Mouse (Mus musculus) heart, postnatal 0 days (tissue): Measurements from ENCODE around the gene Akap14. TPM values are rescaled to one million over a fixed set of nuclear protein-coding genes. Genes with fewer than 3 reads are reported as not detected.
A peak's percentile ranks its signal among the peaks of the same experiment; 100 is the strongest.

Experiments used
- ATAC-seq: fragments of 200-750 bp; cut with Nextera tagmentation; 2 replicates; pipeline ENCODE4 v1.8.0; 2017; ENCODE audit warnings: low read depth, moderate number of reproducible peaks, moderate library complexity; ENCODE audit not compliant: insufficient read depth
- DNase-seq: peaks from one replicate; pipeline ENCODE4 v3.0.0-alpha.2; 2016; ENCODE audit warnings: low spot score
- H3K27ac ChIP-seq: fragments of 300-500 bp; sonication (generic); 2 replicates; pipeline ENCODE4 v1.5.1; 2014; ENCODE audit warnings: low read depth, mild to moderate bottlenecking
- H3K27me3 ChIP-seq: fragments of 300-500 bp; sonication (generic); 2 replicates; pipeline ENCODE4 v1.6.1; 2014; ENCODE audit warnings: low read length, mixed read lengths; ENCODE audit not compliant: control insufficient read depth, insufficient read depth
- H3K36me3 ChIP-seq: fragments of 300-500 bp; sonication (generic); replicated peaks from 2 replicates; pipeline ENCODE4 v1.6.1; 2014; ENCODE audit warnings: low read length, mixed read lengths; ENCODE audit not compliant: control insufficient read depth, insufficient read depth
- H3K4me1 ChIP-seq: fragments of 300-500 bp; sonication (generic); 2 replicates; pipeline ENCODE4 v1.6.1; 2014; ENCODE audit warnings: antibody characterized with exemption; ENCODE audit not compliant: control insufficient read depth, insufficient read depth
- H3K4me2 ChIP-seq: fragments of 300-500 bp; sonication (generic); 2 replicates; pipeline ENCODE4 v1.6.1; 2014; ENCODE audit warnings: low read depth, mild to moderate bottlenecking, low read length, moderate library complexity
- H3K4me3 ChIP-seq: fragments of 300-500 bp; sonication (generic); 2 replicates; pipeline ENCODE4 v1.5.1; 2014; ENCODE audit warnings: low read depth, low read length
- H3K9ac ChIP-seq: fragments of 300-500 bp; sonication (generic); replicated peaks from 2 replicates; pipeline ENCODE4 v1.6.1; 2014; ENCODE audit warnings: low read depth, low read length, mixed read lengths
- H3K9me3 ChIP-seq: fragments of 300-500 bp; sonication (generic); replicated peaks from 2 replicates; pipeline ENCODE4 v1.6.1; 2016; ENCODE audit warnings: low read length; ENCODE audit not compliant: control insufficient read depth
- CTCF ChIP-seq: IDR thresholded peaks from 2 replicates; pipeline ENCODE4 v1.5.1; 2016; ENCODE audit warnings: antibody characterized with exemption, control low read depth, low read depth
- EP300 ChIP-seq: IDR thresholded peaks from 2 replicates; pipeline ENCODE4 v1.6.1; 2016; ENCODE audit warnings: antibody characterized with exemption, low read depth
- WGBS: fragments of 180-500 bp; shearing (Covaris S2); extraction: QIAGEN DNeasy Blood & Tissue Kit; methylation state at CpG from one replicate; pipeline ENCODE4 v1.1.7; 2014; 5-methylcytosine and 5-hydroxymethylcytosine counted together
- polyA plus RNA-seq: library from polyadenylated mRNA; unstranded; fragments of >200 nt; fragmentation: Nextera tagmentation; extraction: Ambion mirVana; gene quantifications from 2 replicates; pipeline ENCODE4 v1.2.1, GENCODE M21; 2015
- total RNA-seq: library from RNA; depleted of rRNA; stranded (reverse); fragments of >200 nt; gene quantifications from 2 replicates; pipeline ENCODE4 v1.2.3, GENCODE M21; 2014; ENCODE audit warnings: low replicate concordance; rRNA removed

Akap14 gene
- total RNA-seq (not detected in 2 replicates), polyA plus RNA-seq (0.05 and 0.07 TPM in 2 replicates)

- WGBS: 49% methylated on average over 5 of the region's 5 CpGs
- ATAC-seq: no peak
- TF ChIP-seq CTCF (no peak), EP300 (no peak)
Measured at GRCm38 (mm10) chrX:37168742-37169141, at the start of gene Akap14. Gene Akap14, minus strand, starts transcription at chrX:37168842.

DNA sequence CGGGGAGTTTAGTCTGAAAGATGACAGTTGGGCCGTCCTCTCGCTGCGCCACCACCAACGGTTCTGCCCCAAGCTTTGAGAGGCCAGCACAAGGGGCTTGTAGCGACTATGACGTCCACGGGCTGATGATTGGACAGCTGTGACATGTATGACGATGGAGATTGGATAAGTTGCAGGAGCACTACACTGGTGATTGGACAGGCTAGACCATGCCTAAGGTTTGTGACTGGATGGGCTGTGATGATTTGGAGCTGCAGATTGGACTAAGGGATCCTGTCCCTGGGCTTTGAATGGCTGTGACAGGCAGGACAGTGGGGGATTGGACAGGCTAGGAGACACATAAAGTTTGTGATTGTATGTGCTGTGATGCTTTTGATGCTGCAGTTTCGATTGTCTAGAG, 42.3 kb upstream of the Akap14 start, which contains the start of gene Gm9:
Gene Gm9 (minus strand): TSS at position 101 of the 400 bp plus-strand sequence.
- H3K4me2 ChIP-seq: no peak within 1 kb of the TSS
- no peaks in the 10 kb centered on the region for H3K27me3 ChIP-seq
- no peak within 1 kb of the TSS for H3K27ac ChIP-seq
- no peak within 1 kb of the TSS for H3K9ac ChIP-seq
- DNase-seq (no peak), ATAC-seq (no peak)
- no peaks in the 10 kb centered on the region for H3K4me1 ChIP-seq
- H3K36me3 ChIP-seq: no peaks in the 10 kb centered on the region
- TF ChIP-seq CTCF (no peak), EP300 (no peak)
- no peak within 1 kb of the TSS for H3K4me3 ChIP-seq
- no peaks in the 10 kb centered on the region for H3K9me3 ChIP-seq
- WGBS: 74% methylated on average over 10 of the region's 10 CpGs

More at GRCm38 (mm10) chrX:37168742-37169141, at the start of gene Akap14:
- Histone ChIP-seq H3K9me3 (no peaks in the 10 kb centered on the region), H3K27ac (no peak within 1 kb of the TSS), H3K9ac (no peak within 1 kb of the TSS), H3K4me2 (no peak within 1 kb of the TSS), H3K4me1 (no peaks in the 10 kb centered on the region), H3K4me3 (no peak within 1 kb of the TSS), H3K27me3 (no peaks in the 10 kb centered on the region), H3K36me3 (no peaks in the 10 kb centered on the region)
- no peak for DNase-seq

DNA sequence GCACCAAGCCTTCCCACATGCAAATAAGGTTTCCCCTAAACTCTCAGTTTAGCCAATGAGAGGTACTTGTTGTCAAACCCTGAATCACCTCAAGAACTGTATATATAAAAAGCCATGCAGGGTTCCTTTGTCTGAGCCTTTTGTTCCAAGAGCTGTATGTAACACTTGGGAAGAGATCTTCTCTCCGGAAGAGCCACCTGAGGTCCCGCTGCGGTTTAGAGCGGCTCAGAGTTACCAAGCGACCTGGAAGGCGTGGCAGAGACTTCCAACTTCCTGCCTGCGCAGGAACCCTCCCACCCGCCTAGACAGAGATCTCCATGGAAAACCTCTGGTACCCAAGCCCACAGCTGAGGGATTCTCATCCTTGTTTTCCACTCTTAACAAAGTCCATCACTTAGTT, 30.0 kb upstream of the Akap14 start:
- H3K27ac ChIP-seq: no peak overlapping the region
- no peaks in the 10 kb centered on the region for H3K9me3 ChIP-seq
- H3K27me3 ChIP-seq: no peaks in the 10 kb centered on the region
- H3K4me2 ChIP-seq: no peak overlapping the region
- H3K9ac ChIP-seq: no peak overlapping the region
- H3K4me3 ChIP-seq: no peak overlapping the region
- no peaks in the 10 kb centered on the region for H3K36me3 ChIP-seq
- no peak for ATAC-seq
- WGBS: 53% methylated on average over 8 of the region's 8 CpGs
- H3K4me1 ChIP-seq: no peaks in the 10 kb centered on the region
- no peak for TF ChIP-seq EP300
- TF ChIP-seq CTCF: no peak
- no peak for DNase-seq

- no peak overlapping the region for H3K27ac ChIP-seq
Measured at GRCm38 (mm10) chrX:37191744-37192379, 23.2 kb upstream of the Akap14 start.

DNA sequence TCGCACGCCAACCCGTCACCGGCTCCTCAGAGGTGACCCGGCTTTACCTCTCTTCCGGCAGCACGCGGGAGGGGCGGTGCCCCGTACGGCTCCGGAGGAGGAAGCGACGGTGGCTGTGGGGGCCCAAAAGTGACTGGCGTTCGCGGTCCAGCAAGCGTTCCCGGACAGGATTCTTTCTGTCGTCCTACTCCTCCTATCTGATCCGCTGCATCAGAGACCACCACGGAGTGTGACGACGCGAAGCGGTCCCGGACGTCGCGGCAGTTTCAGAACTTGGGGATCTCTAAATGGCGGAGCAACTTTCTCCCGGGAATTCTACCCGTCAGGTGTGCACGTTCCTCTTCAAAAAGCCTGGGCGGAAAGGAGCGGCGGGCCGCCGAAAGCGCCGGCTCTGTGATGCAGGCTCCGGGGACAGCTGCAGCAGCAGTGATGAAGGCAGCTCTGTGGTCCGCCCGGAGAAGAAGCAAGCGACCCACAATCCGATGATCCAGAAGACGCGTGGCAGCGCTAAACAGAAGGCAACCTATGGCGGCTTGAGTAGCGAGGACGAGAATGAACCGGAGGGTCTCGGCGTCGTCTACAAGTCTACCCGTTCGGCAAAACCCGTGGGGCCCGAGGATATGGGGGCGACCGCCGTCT, 22.6 kb upstream of the Akap14 start, which contains the start of the genes Ndufa1 and Rnf113a1:
Gene Ndufa1 (minus strand): TSS at position 59 of the 639 bp plus-strand sequence.
Gene Rnf113a1 (plus strand): TSS at position 141 of the 639 bp plus-strand sequence.
- H3K9me3 ChIP-seq: no peaks in the 10 kb centered on the region
- H3K4me3 ChIP-seq: peak within 1 kb of the TSS; percentile 73
- peak within 1 kb of the TSS; percentile 80 for H3K4me2 ChIP-seq
- TF ChIP-seq EP300 (no peak), CTCF (no peak)
- DNase-seq (peak; percentile 43), ATAC-seq (peak; percentile 86)
- H3K27ac ChIP-seq: peak within 1 kb of the TSS; percentile 57
- no peaks in the 10 kb centered on the region for H3K36me3 ChIP-seq
- H3K9ac ChIP-seq: peak within 1 kb of the TSS; percentile 65
- no peaks in the 10 kb centered on the region for H3K4me1 ChIP-seq
- WGBS: 20% methylated on average over 62 of the region's 63 CpGs
- H3K27me3 ChIP-seq: no peaks in the 10 kb centered on the region

More at GRCm38 (mm10) chrX:37191744-37192379, 23.2 kb upstream of the Akap14 start:
- peak overlapping the region; percentile 73 for H3K4me3 ChIP-seq
- no peaks in the 10 kb centered on the region for H3K9me3 ChIP-seq
- H3K4me2 ChIP-seq: peak overlapping the region; percentile 80
- no peaks in the 10 kb centered on the region for H3K4me1 ChIP-seq
- H3K27me3 ChIP-seq: no peaks in the 10 kb centered on the region
- ATAC-seq: 0 out of 2 replicates have a peak, but pooled peaks have one; percentile 19
- H3K9ac ChIP-seq: peak overlapping the region; percentile 65
- no peaks in the 10 kb centered on the region for H3K36me3 ChIP-seq
- TF ChIP-seq EP300 (no peak), CTCF (no peak)
- 25% methylated on average over 28 of the region's 28 CpGs for WGBS
- DNase-seq: no peak
